Mouse (Mus musculus) stomach, embryonic 16.5 days (tissue): ENCODE measurements around the gene Fam83g. TPM values are rescaled to one million over a fixed set of nuclear protein-coding genes. Genes with fewer than 3 reads are reported as not detected.

ENCODE experiments used
- ATAC-seq: fragments of 200-750 bp; cut with Nextera tagmentation; 2 replicates; pipeline ENCODE4 v1.8.0; 2017; ENCODE audit warnings: moderate number of reproducible peaks, moderate TSS enrichment; ENCODE audit not compliant: insufficient read depth, low FRiP score
- H3K27ac ChIP-seq: fragments of 300-500 bp; sonication (generic); 2 replicates; pipeline ENCODE4 v1.5.1; 2014; ENCODE audit warnings: low read length
- H3K27me3 ChIP-seq: fragments of 300-500 bp; sonication (generic); 2 replicates; pipeline ENCODE4 v1.6.1; 2014; ENCODE audit warnings: low read length, control low read depth, mixed read lengths; ENCODE audit not compliant: control insufficient read depth, insufficient read depth
- H3K36me3 ChIP-seq: fragments of 300-500 bp; sonication (generic); 2 replicates; pipeline ENCODE4 v1.6.1; 2014; ENCODE audit warnings: low read length; ENCODE audit not compliant: control insufficient read depth, insufficient read depth
- H3K4me1 ChIP-seq: fragments of 300-500 bp; sonication (generic); 2 replicates; pipeline ENCODE4 v1.6.1; 2014; ENCODE audit warnings: low read length, control low read depth, mixed read lengths; ENCODE audit not compliant: control insufficient read depth, insufficient read depth
- H3K4me2 ChIP-seq: fragments of 300-500 bp; sonication (generic); 2 replicates; pipeline ENCODE4 v1.6.1; 2014; ENCODE audit warnings: low read depth, low read length, mixed read lengths
- H3K4me3 ChIP-seq: fragments of 300-500 bp; sonication (generic); replicated peaks from 2 replicates; pipeline ENCODE4 v1.5.1; 2014; ENCODE audit warnings: mild to moderate bottlenecking, low read length
- H3K9ac ChIP-seq: fragments of 300-500 bp; sonication (generic); 2 replicates; pipeline ENCODE4 v1.6.1; 2014; ENCODE audit warnings: low read length
- H3K9me3 ChIP-seq: fragments of 300-500 bp; sonication (generic); replicated peaks from 2 replicates; pipeline ENCODE4 v1.6.1; 2016; ENCODE audit warnings: low read length, control low read depth; ENCODE audit not compliant: control insufficient read depth
- WGBS: fragments of 180-500 bp; shearing (Covaris S2); extraction: QIAGEN DNeasy Blood & Tissue Kit; methylation state at CpG from one replicate; pipeline ENCODE4 v1.1.7; 2014; 5-methylcytosine and 5-hydroxymethylcytosine counted together
- polyA plus RNA-seq: library from polyadenylated mRNA; unstranded; fragments of >200 nt; fragmentation: Nextera tagmentation; extraction: Ambion mirVana; gene quantifications from 2 replicates; pipeline ENCODE4 v1.2.1, GENCODE M21; 2015

The Fam83g gene
- polyA plus RNA-seq, 1 experiment from 2014 or later, result 6.1 TPM

GRCm38 (mm10) chr11:61658360-61658922 lies 25.4 kb upstream of the Fam83g start:
- no peaks in the 10 kb centered on the region for H3K36me3 ChIP-seq
- ATAC-seq, result no peak
- no peak overlapping the region for H3K4me2 ChIP-seq
- no peaks in the 10 kb centered on the region for H3K4me1 ChIP-seq
- H3K27ac ChIP-seq, result no peak overlapping the region
- 84% methylated on average over 3 of the region's 3 CpGs for WGBS
- H3K4me3 ChIP-seq, result no peak overlapping the region
- H3K9me3 ChIP-seq, result no peaks in the 10 kb centered on the region
- H3K9ac ChIP-seq, result no peak overlapping the region
- H3K27me3 ChIP-seq, result no peaks in the 10 kb centered on the region

GRCm38 (mm10) chr11:61659011-61659858 lies 24.7 kb upstream of the Fam83g start:
- H3K9ac ChIP-seq, result no peak overlapping the region
- no peak overlapping the region for H3K4me2 ChIP-seq
- H3K4me1 ChIP-seq, result no peaks in the 10 kb centered on the region
- WGBS, result 71% methylated on average over 4 of the region's 4 CpGs
- no peak overlapping the region for H3K27ac ChIP-seq
- no peaks in the 10 kb centered on the region for H3K9me3 ChIP-seq
- ATAC-seq, result no peak
- no peaks in the 10 kb centered on the region for H3K27me3 ChIP-seq
- no peak overlapping the region for H3K4me3 ChIP-seq
- no peaks in the 10 kb centered on the region for H3K36me3 ChIP-seq

GRCm38 (mm10) chr11:61660001-61660400 lies 23.9 kb upstream of the Fam83g start:
- H3K36me3 ChIP-seq, result no peaks in the 10 kb centered on the region
- H3K4me1 ChIP-seq, result no peaks in the 10 kb centered on the region
- WGBS, result 87% methylated on average over 8 of the region's 8 CpGs
- H3K4me3 ChIP-seq, result no peak overlapping the region
- no peak overlapping the region for H3K9ac ChIP-seq
- no peak overlapping the region for H3K27ac ChIP-seq
- no peak for ATAC-seq
- H3K9me3 ChIP-seq, result no peaks in the 10 kb centered on the region
- H3K4me2 ChIP-seq, result no peak overlapping the region
- no peaks in the 10 kb centered on the region for H3K27me3 ChIP-seq

- Histone ChIP-seq H3K4me2 (no peak overlapping the region), H3K9ac (no peak overlapping the region), H3K9me3 (no peaks in the 10 kb centered on the region), H3K4me3 (no peak overlapping the region), H3K4me1 (no peaks in the 10 kb centered on the region), H3K27me3 (no peaks in the 10 kb centered on the region), H3K36me3 (no peaks in the 10 kb centered on the region), H3K27ac (no peak overlapping the region)
- 65% methylated on average over 7 of the region's 7 CpGs for WGBS
- ATAC-seq, result no peak
Observed at GRCm38 (mm10) chr11:61660806-61661392, 23.0 kb upstream of the Fam83g start.

DNA sequence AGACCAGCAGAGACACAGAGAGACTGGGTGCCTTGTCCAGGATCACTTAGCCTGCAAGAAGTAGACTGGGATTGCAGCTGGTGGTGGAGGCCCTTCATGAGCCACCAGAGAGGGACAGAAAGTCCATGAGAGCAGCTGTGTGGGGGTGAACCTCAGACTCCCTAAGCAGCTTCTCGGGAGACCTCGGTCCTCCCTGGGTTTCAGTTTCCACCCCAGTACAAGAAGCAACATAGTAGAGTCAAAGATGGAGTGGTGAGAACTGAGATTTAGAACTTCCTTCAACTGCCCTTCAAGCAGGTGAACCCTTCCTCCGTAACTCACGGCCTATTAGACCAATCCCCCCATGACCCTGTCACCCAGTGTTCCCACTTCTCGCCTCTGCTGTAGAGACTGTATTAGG lies 21.7 kb upstream of the Fam83g start:
- H3K4me1 ChIP-seq, result no peaks in the 10 kb centered on the region
- 85% methylated on average over 5 of the region's 5 CpGs for WGBS

GRCm38 (mm10) chr11:61665401-61665800 lies 18.5 kb upstream of the Fam83g start:
- WGBS, result 77% methylated on average over 4 of the region's 4 CpGs
- Histone ChIP-seq H3K4me2 (no peak overlapping the region), H3K4me1 (0 out of 2 replicates have a peak, but pooled peaks cover 7% of the 10 kb centered on the region), H3K27ac (no peak overlapping the region), H3K4me3 (no peak overlapping the region), H3K27me3 (no peaks in the 10 kb centered on the region), H3K36me3 (no peaks in the 10 kb centered on the region), H3K9ac (no peak overlapping the region), H3K9me3 (no peaks in the 10 kb centered on the region)
- ATAC-seq, result no peak

More for the DNA sequence above, 21.7 kb upstream of the Fam83g start:
- Histone ChIP-seq H3K4me3 (no peak overlapping the region), H3K27ac (no peak overlapping the region), H3K4me2 (no peak overlapping the region), H3K27me3 (no peaks in the 10 kb centered on the region), H3K9ac (no peak overlapping the region), H3K9me3 (no peaks in the 10 kb centered on the region), H3K36me3 (no peaks in the 10 kb centered on the region)
- no peak for ATAC-seq

GRCm38 (mm10) chr11:61665991-61666799 lies 17.7 kb upstream of the Fam83g start:
- Histone ChIP-seq H3K4me3 (no peak overlapping the region), H3K9ac (no peak overlapping the region), H3K9me3 (no peaks in the 10 kb centered on the region), H3K4me1 (0 out of 2 replicates have a peak, but pooled peaks cover 7% of the 10 kb centered on the region), H3K4me2 (no peak overlapping the region), H3K27ac (no peak overlapping the region), H3K36me3 (no peaks in the 10 kb centered on the region), H3K27me3 (no peaks in the 10 kb centered on the region)
- ATAC-seq, result peak; percentile 52; the same call in 1 of the 2 replicates
- WGBS, result 47% methylated on average over 7 of the region's 7 CpGs

GRCm38 (mm10) chr11:61667248-61667647 lies 16.6 kb upstream of the Fam83g start:
- no peaks in the 10 kb centered on the region for H3K36me3 ChIP-seq
- H3K4me1 ChIP-seq, result 0 out of 2 replicates have a peak, but pooled peaks cover 7% of the 10 kb centered on the region
- H3K27ac ChIP-seq, result no peak overlapping the region
- WGBS, result 78% methylated on average over 5 of the region's 5 CpGs
- no peak overlapping the region for H3K4me3 ChIP-seq
- no peaks in the 10 kb centered on the region for H3K27me3 ChIP-seq
- no peak overlapping the region for H3K4me2 ChIP-seq
- no peaks in the 10 kb centered on the region for H3K9me3 ChIP-seq
- no peak overlapping the region for H3K9ac ChIP-seq
- ATAC-seq, result no peak
